22 mouse cellular contexts compared by ENCODE assay signal in genomic region chr4:134600060-134600459, GRCm38 (mm10). TPM values are rescaled to one million over a fixed set of nuclear protein-coding genes. Genes with fewer than 3 reads are reported as not detected.
DNase-seq lines count a peak whose midpoint lies in the region; ATAC-seq and TF ChIP-seq lines count a peak whose summit lies in the region.
"Had no signal": no experiment of that assay in that cellular context is flagged by ENCODE, and none has a peak within 500 bp of the region (broad histone marks: within the 10 kb centered on the region; RNA-seq: fewer than 3 reads in every experiment).

No protein-coding gene starts in this region.

- H3K27ac ChIP-seq in gastrocnemius, adult 2 months = peak overlapping the region; percentile 48; the same call in 1 of the 2 replicates
- H3K27ac ChIP-seq in midbrain, embryonic 16.5 days (ENCODE audit: low read length) = peak overlapping the region; percentile 33; the same call in 1 of the 2 replicates
- no peak overlapping the region for H3K27ac ChIP-seq in midbrain, embryonic 10.5 days (replicated peaks)
- H3K27ac ChIP-seq in olfactory bulb, adult 2 months (ENCODE audit: insufficient read depth, low read depth, low read length) = peak overlapping the region; percentile 35; the same call in 1 of the 2 replicates
- no peak overlapping the region for H3K27ac ChIP-seq in forebrain, embryonic 13.5 days
- H3K27ac ChIP-seq: embryonic facial prominence, embryonic 15.5 days; forebrain, embryonic 10.5 days; limb, embryonic 15.5 days; liver, embryonic 15.5 days; macrophage; midbrain, embryonic 12.5 days had no signal

- no peak overlapping the region for H3K4me2 ChIP-seq in midbrain, embryonic 16.5 days (ENCODE audit: low read length)
- no peak overlapping the region for H3K4me2 ChIP-seq in forebrain, embryonic 13.5 days
- H3K4me2 ChIP-seq: embryonic facial prominence, embryonic 15.5 days; heart, embryonic 13.5 days; limb, embryonic 15.5 days; liver, embryonic 15.5 days; midbrain, embryonic 12.5 days had no signal

- H3K36me3 ChIP-seq in midbrain, embryonic 16.5 days (ENCODE audit: control insufficient read depth, insufficient read depth, low read length) = no peaks in the 10 kb centered on the region
- no peaks in the 10 kb centered on the region for H3K36me3 ChIP-seq in midbrain, embryonic 10.5 days
- no peaks in the 10 kb centered on the region for H3K36me3 ChIP-seq in forebrain, embryonic 13.5 days (ENCODE audit: poor library complexity, severe bottlenecking)
- H3K36me3 ChIP-seq: embryonic facial prominence, embryonic 15.5 days; forebrain, embryonic 10.5 days; heart, embryonic 13.5 days; limb, embryonic 15.5 days; liver, embryonic 15.5 days; midbrain, embryonic 12.5 days had no signal

- ATAC-seq in cerebellum, adult (ENCODE audit: insufficient number of reproducible peaks, low FRiP score, low TSS enrichment) = no peak
- no peak for ATAC-seq in midbrain, embryonic 16.5 days
- ATAC-seq in forebrain, embryonic 13.5 days = no peak

- DNase-seq in cerebellum, adult 18-20 months = peak; percentile 41 to 53
- DNase-seq in gastrocnemius, adult 2 months = no peak
- no peak for DNase-seq in gastrocnemius, postnatal 10 days
- no peak for DNase-seq in midbrain, embryonic 10.5 days (ENCODE audit: low spot score)
- DNase-seq: adrenal gland, adult 2 months; gastrocnemius, postnatal 14 days; heart, adult 18-20 months; kidney, adult 8-10 months; kidney, postnatal 25 days; thymus, postnatal 25 days had no signal

- H3K9ac ChIP-seq in midbrain, embryonic 16.5 days (ENCODE audit: low read depth, low read length) = no peak overlapping the region
- H3K9ac ChIP-seq in forebrain, embryonic 13.5 days = no peak overlapping the region
- H3K9ac ChIP-seq: embryonic facial prominence, embryonic 15.5 days; heart, embryonic 13.5 days; limb, embryonic 15.5 days; liver, embryonic 15.5 days; midbrain, embryonic 12.5 days had no signal

- TF ChIP-seq CTCF in gastrocnemius, adult 2 months (IDR thresholded peaks at IDR 0.05) = no peak
- TF ChIP-seq CTCF in olfactory bulb, adult 2 months (IDR thresholded peaks at IDR 0.05; ENCODE audit: insufficient read depth, low read depth, low read length) = no peak

- no peak for TF ChIP-seq POLR2A in olfactory bulb, adult 2 months (IDR thresholded peaks at IDR 0.05; ENCODE audit: insufficient read depth, low read depth, low read length)

- H3K9me3 ChIP-seq in midbrain, embryonic 16.5 days (replicated peaks; ENCODE audit: control insufficient read depth, low read length, poor library complexity, severe bottlenecking) = no peaks in the 10 kb centered on the region
- H3K9me3 ChIP-seq in midbrain, embryonic 10.5 days (replicated peaks) = no peaks in the 10 kb centered on the region
- H3K9me3 ChIP-seq in forebrain, embryonic 13.5 days (replicated peaks) = no peaks in the 10 kb centered on the region
- H3K9me3 ChIP-seq: embryonic facial prominence, embryonic 15.5 days; forebrain, embryonic 10.5 days; heart, embryonic 13.5 days; limb, embryonic 15.5 days; liver, embryonic 15.5 days; midbrain, embryonic 12.5 days had no signal

- no peaks in the 10 kb centered on the region for H3K27me3 ChIP-seq in midbrain, embryonic 16.5 days (ENCODE audit: control insufficient read depth, insufficient read depth, low read depth, low read length)
- H3K27me3 ChIP-seq in midbrain, embryonic 10.5 days (ENCODE audit: low read depth, poor library complexity, severe bottlenecking) = no peaks in the 10 kb centered on the region
- no peaks in the 10 kb centered on the region; the same call in 1 of the 2 replicates for H3K27me3 ChIP-seq in forebrain, embryonic 13.5 days
- H3K27me3 ChIP-seq: embryonic facial prominence, embryonic 15.5 days; heart, embryonic 13.5 days; limb, embryonic 15.5 days; liver, embryonic 15.5 days; midbrain, embryonic 12.5 days had no signal

- intact Hi-C loops in gastrocnemius, adult 2 months (cut with DNase I) = no loop called here

- no peak overlapping the region for H3K4me3 ChIP-seq in gastrocnemius, adult 2 months
- no peak overlapping the region for H3K4me3 ChIP-seq in midbrain, embryonic 16.5 days (ENCODE audit: low read depth, low read length)
- H3K4me3 ChIP-seq in midbrain, embryonic 10.5 days = no peak overlapping the region
- H3K4me3 ChIP-seq in olfactory bulb, adult 2 months (ENCODE audit: insufficient read depth, low read depth, low read length) = no peak overlapping the region
- no peak overlapping the region for H3K4me3 ChIP-seq in forebrain, embryonic 13.5 days
- H3K4me3 ChIP-seq: embryonic facial prominence, embryonic 15.5 days; forebrain, embryonic 10.5 days; heart, embryonic 13.5 days; limb, embryonic 15.5 days; liver, embryonic 15.5 days; midbrain, embryonic 12.5 days; myocyte had no signal

- H3K4me1 ChIP-seq in midbrain, embryonic 16.5 days (ENCODE audit: control insufficient read depth, insufficient read depth, low read length) = peaks cover 6% of the 10 kb centered on the region; the same call in 1 of the 2 replicates
- H3K4me1 ChIP-seq in midbrain, embryonic 10.5 days = peaks cover 40% of the 10 kb centered on the region
- H3K4me1 ChIP-seq in olfactory bulb, adult 2 months (ENCODE audit: control insufficient read depth, insufficient read depth, low read length) = peaks cover 61% of the 10 kb centered on the region
- peaks cover 7% of the 10 kb centered on the region; the same call in 1 of the 2 replicates for H3K4me1 ChIP-seq in forebrain, embryonic 13.5 days

- WGBS in midbrain, embryonic 16.5 days = 77% methylated on average over 9 of the region's 9 CpGs
- whole genome bisulfite sequencing in midbrain, embryonic 10.5 days = 89% methylated on average over 9 of the region's 9 CpGs
- WGBS in olfactory bulb, adult 2 months = 82% methylated on average over 9 of the region's 9 CpGs
- 90% methylated on average over 9 of the region's 9 CpGs for WGBS in forebrain, embryonic 13.5 days

RNA-seq across cellular contexts. Expression of gene Selenon, which starts 48.1 kb away (rescaled TPM):
- 1 to 10 TPM; 4.4 to 6.3 TPM for total RNA-seq in gastrocnemius, adult 2 months (2021)
- total RNA-seq in gastrocnemius, postnatal 10 days (2021) = 10 to 100 TPM; 22.3 to 28.7 TPM
- 6.7 and 9.2 TPM in 2 replicates for polyA plus RNA-seq in midbrain, embryonic 16.5 days (2015; fragmentation: Nextera tagmentation; extraction: Ambion mirVana)
- polyA plus RNA-seq in midbrain, embryonic 10.5 days (2016; fragmentation: Nextera tagmentation; extraction: Ambion mirVana) = 8.4 and 8.6 TPM in 2 replicates
- polyA plus RNA-seq in olfactory bulb, adult 2 months (2012; ENCODE audit: insufficient read depth, insufficient read length, low replicate concordance, missing spikeins) = not detected in 2 replicates
- polyA plus RNA-seq in forebrain, embryonic 13.5 days (2015; fragmentation: Nextera tagmentation; extraction: Ambion mirVana) = 9.3 and 11.1 TPM in 2 replicates

Comparison
In these comparisons a context has a peak if more than half of its experiments do, and no peak if none do; other contexts are left out.
1. H3K27ac ChIP-seq: peak in gastrocnemius, adult 2 months (single experiment), midbrain, embryonic 16.5 days (single experiment) and olfactory bulb, adult 2 months (single experiment); none in midbrain, embryonic 10.5 days (single experiment) and forebrain, embryonic 13.5 days (single experiment).
2. DNase-seq: peak in cerebellum, adult 18-20 months (2 of 2); none in gastrocnemius, adult 2 months (single experiment), gastrocnemius, postnatal 10 days (single experiment) and midbrain, embryonic 10.5 days (single experiment).